Mouse (Mus musculus) cerebellum, adult 2 months (tissue): ENCODE results near the gene Slc23a2. TPM values are rescaled to one million over a fixed set of nuclear protein-coding genes. Genes with fewer than 3 reads are reported as not detected.

ENCODE experiments used
- DNase-seq, 2 experiments: peaks; one replicate each; pipeline ENCODE4 v3.0.0; 2021
- H3K27ac ChIP-seq: fragments of 200-500 bp; 2 replicates; pipeline ENCODE4 v1.5.1; 2012; ENCODE audit warnings: low read length, control low read depth, inconsistent platforms; ENCODE audit not compliant: insufficient read depth
- H3K27me3 ChIP-seq: fragments of 200-500 bp; 2 replicates; pipeline ENCODE4 v1.6.1; 2012; ENCODE audit warnings: inconsistent platforms, mild to moderate bottlenecking, low read length, moderate library complexity; ENCODE audit not compliant: control insufficient read depth, insufficient read depth
- H3K4me1 ChIP-seq: fragments of 200-500 bp; 2 replicates; pipeline ENCODE4 v1.6.1; 2011; ENCODE audit warnings: low read length; ENCODE audit not compliant: control insufficient read depth, insufficient read depth
- H3K4me3 ChIP-seq: fragments of 200-500 bp; replicated peaks from 2 replicates; pipeline ENCODE3; 2011; ENCODE audit warnings: mild to moderate bottlenecking, low read depth, low read length, control low read depth; ENCODE audit not compliant: insufficient read depth
- CTCF ChIP-seq: fragments of 200-500 bp; IDR thresholded peaks from 2 replicates; pipeline ENCODE4 v1.5.1; 2011; ENCODE audit warnings: low read depth, mild to moderate bottlenecking, control low read depth, low read length, moderate library complexity, borderline replicate concordance; ENCODE audit not compliant: insufficient read depth
- POLR2A ChIP-seq: fragments of 200-500 bp; IDR thresholded peaks from 2 replicates; pipeline ENCODE4 v1.6.1; 2011; ENCODE audit warnings: low read length, control low read depth, borderline replicate concordance; ENCODE audit not compliant: insufficient read depth
- WGBS: fragments of 180-500 bp; shearing (Covaris S2); methylation state at CpG from one replicate; pipeline ENCODE4 v1.1.7; 2018; 5-methylcytosine and 5-hydroxymethylcytosine counted together
- polyA plus RNA-seq: library from polyadenylated mRNA; depleted of rRNA; stranded (reverse); fragments of >200 nt; gene quantifications from 2 replicates; pipeline ENCODE4 v1.2.3, GENCODE M21; 2012

The Slc23a2 gene
- polyA plus RNA-seq, 1 experiment: 68.6 TPM

DNA sequence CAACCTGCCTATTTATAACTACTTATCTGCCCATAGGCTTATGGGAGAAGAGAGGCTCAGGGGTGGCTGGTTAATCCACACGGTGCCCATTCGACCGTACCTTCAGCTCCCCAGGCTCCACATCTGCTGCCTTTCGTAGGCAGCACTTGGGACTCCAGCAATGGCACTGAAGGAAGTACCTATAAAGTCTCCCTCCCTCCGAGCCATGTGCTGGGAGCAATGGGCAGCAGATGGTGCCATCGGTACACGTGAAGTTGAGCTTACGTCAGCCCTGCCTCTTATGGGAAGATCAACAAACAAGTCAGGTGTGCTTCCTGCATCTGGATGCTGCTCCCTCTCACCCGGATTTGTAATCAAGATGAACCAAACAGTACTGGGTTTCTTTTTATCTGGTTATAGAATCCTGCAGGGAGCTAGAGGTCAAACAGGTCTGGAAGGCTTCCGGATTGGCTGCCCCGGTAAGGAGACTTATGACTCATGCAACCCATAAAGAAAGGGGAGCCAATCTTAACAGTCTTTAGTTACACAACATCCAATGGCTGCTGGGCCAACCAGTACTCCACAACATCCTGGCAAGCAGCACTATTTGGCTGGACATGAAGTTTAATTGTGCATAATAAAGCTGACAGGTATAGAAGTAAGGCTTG, 80.6 kb downstream of the Slc23a2 start:
- TF ChIP-seq CTCF (peak; percentile 54; the same call in 1 of the 2 replicates), POLR2A (no peak)
- Histone ChIP-seq H3K4me1 (peaks cover 7% of the 10 kb centered on the region), H3K27me3 (no peaks in the 10 kb centered on the region), H3K4me3 (no peak overlapping the region), H3K27ac (no peak overlapping the region)
- WGBS: 22% methylated on average over 11 of the region's 11 CpGs
- peak; percentile 29 to 40 for DNase-seq

DNA sequence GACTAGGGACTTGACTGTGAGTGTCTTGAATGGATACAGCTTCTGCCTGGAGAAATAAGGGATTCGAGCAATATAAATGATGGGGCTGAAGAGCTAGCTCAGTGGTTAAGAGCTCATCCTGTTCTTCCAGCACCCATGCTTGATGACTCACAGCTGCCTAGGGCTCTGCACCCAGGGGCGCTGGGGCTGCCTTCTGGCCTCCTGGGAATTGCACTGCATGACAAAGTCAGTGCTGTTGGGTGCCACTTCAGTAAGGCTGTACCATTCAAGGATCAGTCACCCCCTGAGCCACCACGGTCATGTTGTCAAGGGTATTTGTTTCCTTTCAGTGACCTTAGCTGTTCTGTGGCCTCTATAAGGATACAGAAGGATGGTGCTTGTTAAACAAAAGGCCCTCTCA, 81.1 kb downstream of the Slc23a2 start:
- H3K27me3 ChIP-seq: no peaks in the 10 kb centered on the region
- peaks cover 7% of the 10 kb centered on the region for H3K4me1 ChIP-seq
- TF ChIP-seq CTCF (no peak), POLR2A (no peak)
- no peak for DNase-seq
- 94% methylated on average over 3 of the region's 3 CpGs for WGBS
- no peak overlapping the region for H3K4me3 ChIP-seq
- no peak overlapping the region for H3K27ac ChIP-seq

DNA sequence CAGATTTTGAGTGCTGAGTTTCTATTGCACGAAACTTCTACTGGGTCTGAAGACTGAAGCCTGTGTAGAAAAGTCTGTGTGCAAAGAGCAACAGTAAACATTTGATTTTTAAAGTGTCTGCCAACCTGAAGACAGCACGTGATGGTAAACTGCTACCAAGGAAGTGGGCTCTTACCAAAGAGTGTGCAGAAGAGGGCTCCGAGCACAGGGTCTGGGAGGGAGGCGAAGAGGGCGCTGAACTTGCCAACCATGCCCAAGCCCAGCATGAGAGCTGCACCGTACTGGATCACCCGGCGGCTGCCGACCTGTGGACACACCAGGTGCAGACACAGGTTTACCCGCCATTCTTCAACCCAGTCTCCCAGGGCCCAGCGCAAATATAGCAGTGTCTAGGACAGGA, 83.0 kb downstream of the Slc23a2 start:
- WGBS: 90% methylated on average over 11 of the region's 11 CpGs

GRCm38 (mm10) chr2:132059919-132060318, 85.0 kb downstream of the Slc23a2 start:
- H3K27ac ChIP-seq: no peak overlapping the region
- H3K4me3 ChIP-seq: no peak overlapping the region
- DNase-seq: no peak
- TF ChIP-seq CTCF (peak; percentile 20; the same call in 1 of the 2 replicates), POLR2A (no peak)
- H3K4me1 ChIP-seq: peaks cover 7% of the 10 kb centered on the region
- WGBS: 74% methylated on average over 8 of the region's 8 CpGs
- no peaks in the 10 kb centered on the region for H3K27me3 ChIP-seq

More for the DNA sequence above, 83.0 kb downstream of the Slc23a2 start:
- Histone ChIP-seq H3K4me3 (no peak overlapping the region), H3K27ac (no peak overlapping the region), H3K4me1 (peaks cover 7% of the 10 kb centered on the region), H3K27me3 (no peaks in the 10 kb centered on the region)
- no peak for DNase-seq
- no peak for TF ChIP-seq CTCF
- TF ChIP-seq POLR2A: no peak

DNA sequence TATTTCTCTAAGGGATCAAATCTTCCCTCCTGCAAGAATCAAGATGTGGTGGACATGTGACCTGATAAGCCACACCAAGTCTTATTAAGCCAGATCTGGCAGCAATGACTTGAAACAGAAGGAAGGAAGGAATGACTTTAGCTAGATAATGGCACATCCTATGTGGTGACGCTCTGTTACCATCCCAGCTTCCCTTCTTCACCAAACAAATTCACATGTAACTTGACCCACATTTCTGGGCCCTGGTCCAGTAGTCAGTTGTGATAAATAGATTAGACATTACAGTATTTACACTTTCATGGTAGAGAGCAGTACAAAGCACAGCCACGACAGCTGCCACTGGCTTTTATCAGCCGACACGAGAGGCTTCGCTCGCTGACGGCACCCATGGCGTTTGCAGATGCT, 89.6 kb downstream of the Slc23a2 start:
- Histone ChIP-seq H3K27me3 (no peaks in the 10 kb centered on the region), H3K27ac (no peak overlapping the region), H3K4me3 (no peak overlapping the region), H3K4me1 (no peaks in the 10 kb centered on the region; the same call in 1 of the 2 replicates)
- TF ChIP-seq POLR2A (no peak), CTCF (no peak)
- DNase-seq: no peak
- 75% methylated on average over 8 of the region's 8 CpGs for WGBS

GRCm38 (mm10) chr2:132053824-132054223, 91.1 kb downstream of the Slc23a2 start:
- H3K27me3 ChIP-seq: no peaks in the 10 kb centered on the region
- H3K4me1 ChIP-seq: no peaks in the 10 kb centered on the region; the same call in 1 of the 2 replicates
- DNase-seq: no peak
- H3K27ac ChIP-seq: no peak overlapping the region
- no peak overlapping the region for H3K4me3 ChIP-seq
- 87% methylated on average over 4 of the region's 4 CpGs for whole genome bisulfite sequencing
- no peak for TF ChIP-seq POLR2A
- no peak for TF ChIP-seq CTCF

DNA sequence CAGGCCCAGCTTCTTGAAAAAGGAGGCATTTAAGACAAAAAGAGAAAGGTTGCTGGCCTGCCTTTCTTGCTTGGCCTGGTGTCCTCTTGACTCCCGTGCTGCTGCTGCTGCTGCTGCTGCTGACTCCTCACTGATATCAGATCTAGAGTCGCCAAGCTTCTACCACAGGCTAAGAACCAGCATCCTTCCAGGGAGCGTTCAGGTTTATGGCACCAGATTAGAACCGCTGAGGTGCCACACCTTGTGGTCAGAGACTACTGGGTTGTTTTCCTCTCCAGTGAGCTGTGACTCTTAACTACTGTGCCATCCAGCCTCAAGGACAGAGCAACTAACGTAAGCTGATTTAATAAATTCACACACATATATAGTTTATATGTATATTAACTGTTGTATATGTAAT, 93.1 kb downstream of the Slc23a2 start:
- no peak for DNase-seq
- Histone ChIP-seq H3K27ac (no peak overlapping the region), H3K27me3 (no peaks in the 10 kb centered on the region), H3K4me3 (no peak overlapping the region), H3K4me1 (no peaks in the 10 kb centered on the region; the same call in 1 of the 2 replicates)
- TF ChIP-seq CTCF (no peak), POLR2A (no peak)
- WGBS: 84% methylated on average over 5 of the region's 5 CpGs

DNA sequence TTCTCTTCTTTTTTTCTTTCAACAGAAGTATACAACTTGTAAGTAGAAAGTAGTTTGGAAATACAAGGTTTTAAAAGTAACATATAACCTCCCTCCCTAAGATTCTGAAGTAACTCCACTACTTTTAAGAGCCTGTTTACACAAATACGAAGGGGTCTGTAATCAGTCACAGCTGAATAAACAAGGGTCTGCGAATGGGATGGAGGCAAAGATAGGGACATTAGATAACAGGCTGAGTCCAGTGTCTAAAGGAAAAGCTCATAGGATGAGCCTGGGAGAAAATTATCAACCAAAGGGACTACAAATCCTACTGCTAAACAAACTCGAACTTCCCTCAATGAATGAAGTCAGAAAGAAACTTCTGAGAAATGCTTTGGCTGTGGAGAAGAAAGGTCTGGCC, 95.0 kb downstream of the Slc23a2 start:
- WGBS: 64% methylated on average over 3 of the region's 3 CpGs

More for the DNA sequence above, 95.0 kb downstream of the Slc23a2 start:
- no peak for DNase-seq
- no peak for TF ChIP-seq POLR2A
- TF ChIP-seq CTCF: no peak
- Histone ChIP-seq H3K4me1 (no peaks in the 10 kb centered on the region), H3K4me3 (no peak overlapping the region), H3K27ac (no peak overlapping the region), H3K27me3 (no peaks in the 10 kb centered on the region)
